ENCODE assay signal across 9 mouse cellular contexts in the genomic region with DNA sequence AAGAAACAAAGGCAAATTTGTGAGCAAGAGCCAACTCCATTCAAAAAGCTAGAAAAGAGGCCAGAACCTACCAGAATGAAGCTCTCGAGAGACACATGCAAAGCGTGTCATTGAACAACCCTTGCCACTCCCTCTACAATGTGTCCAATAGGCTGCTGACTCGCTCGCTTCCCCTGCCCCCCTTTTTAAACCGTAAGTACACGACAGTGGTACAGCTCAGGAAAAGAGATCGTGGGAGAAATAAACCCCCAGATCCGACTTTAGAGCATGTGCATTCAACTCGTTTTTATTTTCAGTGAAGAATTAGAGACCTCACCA.
DNase-seq lines count a peak whose midpoint lies in the region; ATAC-seq and TF ChIP-seq lines count a peak whose summit lies in the region.
"Had no signal": no experiment of that assay in that cellular context is flagged by ENCODE, and none has a peak within 500 bp of the region (broad histone marks: within the 10 kb centered on the region; RNA-seq: fewer than 3 reads in every experiment).

No protein-coding gene starts in this region.

- intact Hi-C loops in heart, adult 2 months (cut with DNase I), result no loop called here

- no peaks in the 10 kb centered on the region for H3K9me3 ChIP-seq in hindbrain, embryonic 16.5 days (ENCODE audit: control insufficient read depth, low read length)
- H3K9me3 ChIP-seq in midbrain, embryonic 14.5 days (ENCODE audit: control insufficient read depth, low read length), result no peaks in the 10 kb centered on the region

- ATAC-seq in cerebellum, adult (ENCODE audit: insufficient number of reproducible peaks, low FRiP score, low TSS enrichment), result 0 out of 2 replicates have a peak, but pooled peaks have one; percentile 38
- peak; percentile 95 for ATAC-seq in hindbrain, embryonic 16.5 days
- ATAC-seq in midbrain, embryonic 14.5 days (ENCODE audit: low FRiP score, low TSS enrichment), result peak; percentile 86

- H3K4me1 ChIP-seq in hindbrain, embryonic 16.5 days (ENCODE audit: control insufficient read depth, insufficient read depth, low read depth, low read length), result peaks cover 7% of the 10 kb centered on the region
- H3K4me1 ChIP-seq in midbrain, embryonic 14.5 days (ENCODE audit: control insufficient read depth, insufficient read depth, low read length), result peaks cover 13% of the 10 kb centered on the region; the same call in 1 of the 2 replicates
- H3K4me1 ChIP-seq in heart, adult 2 months (ENCODE audit: control insufficient read depth, insufficient read depth, low read length), result no peaks in the 10 kb centered on the region

- no peak for DNase-seq in cerebellum, adult 11 months
- DNase-seq in embryo, embryonic 11 days, result peak; percentile 47
- peak; percentile 79 for DNase-seq in midbrain, embryonic 14.5 days
- no peak for DNase-seq in heart, adult 2 months
- no peak for DNase-seq in thymus, postnatal 0 days (ENCODE audit: low spot score)
- no peak for DNase-seq in kidney, postnatal 10 days
- DNase-seq: thymus, adult 18-20 months had no signal

- peak overlapping the region; percentile 53 for H3K4me2 ChIP-seq in hindbrain, embryonic 16.5 days (ENCODE audit: low read length)
- H3K4me2 ChIP-seq in midbrain, embryonic 14.5 days (ENCODE audit: low read length), result peak overlapping the region; percentile 55

- H3K9ac ChIP-seq in hindbrain, embryonic 16.5 days (ENCODE audit: low read depth, low read length), result no peak overlapping the region; the same call in 1 of the 2 replicates
- no peak overlapping the region for H3K9ac ChIP-seq in midbrain, embryonic 14.5 days (replicated peaks; ENCODE audit: low read length)
- H3K9ac ChIP-seq in heart, adult 2 months (ENCODE audit: low read depth, low read length), result no peak overlapping the region

- no peak for TF ChIP-seq EP300 in heart, adult 2 months (IDR thresholded peaks at IDR 0.05; ENCODE audit: insufficient read depth, low read depth, low read length)

- 0 out of 2 replicates have a peak, but pooled peaks cover 2% of the 10 kb centered on the region for H3K27me3 ChIP-seq in hindbrain, embryonic 16.5 days (replicated peaks; ENCODE audit: control insufficient read depth, insufficient read depth, low read length)
- H3K27me3 ChIP-seq in midbrain, embryonic 14.5 days (ENCODE audit: control insufficient read depth, insufficient read depth, low read length), result peaks cover 34% of the 10 kb centered on the region
- H3K27me3 ChIP-seq in heart, adult 2 months (ENCODE audit: control insufficient read depth, insufficient read depth, low read length), result no peaks in the 10 kb centered on the region

- no peaks in the 10 kb centered on the region for H3K36me3 ChIP-seq in hindbrain, embryonic 16.5 days (ENCODE audit: control insufficient read depth, insufficient read depth, low read length)
- no peaks in the 10 kb centered on the region for H3K36me3 ChIP-seq in midbrain, embryonic 14.5 days (ENCODE audit: control insufficient read depth, insufficient read depth, low read length)
- H3K36me3 ChIP-seq in heart, adult 2 months (ENCODE audit: control insufficient read depth, insufficient read depth, low read length), result no peaks in the 10 kb centered on the region

- H3K4me3 ChIP-seq in hindbrain, embryonic 16.5 days (ENCODE audit: low read length), result peak overlapping the region; percentile 25
- peak overlapping the region; percentile 15 for H3K4me3 ChIP-seq in midbrain, embryonic 14.5 days (replicated peaks; ENCODE audit: low read depth, low read length)
- no peak overlapping the region for H3K4me3 ChIP-seq in heart, adult 2 months

- no peaks in the 10 kb centered on the region for H3K79me2 ChIP-seq in heart, adult 2 months (replicated peaks; ENCODE audit: control insufficient read depth, insufficient read depth, low read length)

- H3K27ac ChIP-seq in hindbrain, embryonic 16.5 days (ENCODE audit: low read depth, low read length), result peak overlapping the region; percentile 44
- no peak overlapping the region for H3K27ac ChIP-seq in midbrain, embryonic 14.5 days (replicated peaks; ENCODE audit: low read depth, low read length)
- H3K27ac ChIP-seq in heart, adult 2 months, result no peak overlapping the region

- TF ChIP-seq POLR2A in heart, adult 2 months (IDR thresholded peaks at IDR 0.05; ENCODE audit: insufficient read depth, low read depth, low read length), result no peak

- WGBS in hindbrain, embryonic 16.5 days, result 17% methylated on average over 9 of the region's 9 CpGs
- 20% methylated on average over 9 of the region's 9 CpGs for WGBS in midbrain, embryonic 14.5 days
- WGBS in heart, adult 2 months, result 64% methylated on average over 9 of the region's 9 CpGs

- no peak for TF ChIP-seq CTCF in heart, adult 2 months (IDR thresholded peaks at IDR 0.05)

Comparison
In these comparisons a context has a peak if more than half of its experiments do, and no peak if none do; other contexts are left out.
1. ATAC-seq: peak in every context shown above with its lines; median percentile 95 in hindbrain, embryonic 16.5 days; 86 in midbrain, embryonic 14.5 days; 38 in cerebellum, adult.
2. DNase-seq: peak in embryo, embryonic 11 days (single experiment) and midbrain, embryonic 14.5 days (single experiment); none in cerebellum, adult 11 months (single experiment), heart, adult 2 months (0 of 2), thymus, postnatal 0 days (single experiment) and kidney, postnatal 10 days (single experiment).